Mouse (Mus musculus): Measurements from ENCODE around the gene Tenm2. TPM values are rescaled to one million over a fixed set of nuclear protein-coding genes. Genes with fewer than 3 reads are reported as not detected.

The Tenm2 gene
- polyA plus RNA-seq, 1 experiment from 2014 or later, result 1.5 TPM

DNA sequence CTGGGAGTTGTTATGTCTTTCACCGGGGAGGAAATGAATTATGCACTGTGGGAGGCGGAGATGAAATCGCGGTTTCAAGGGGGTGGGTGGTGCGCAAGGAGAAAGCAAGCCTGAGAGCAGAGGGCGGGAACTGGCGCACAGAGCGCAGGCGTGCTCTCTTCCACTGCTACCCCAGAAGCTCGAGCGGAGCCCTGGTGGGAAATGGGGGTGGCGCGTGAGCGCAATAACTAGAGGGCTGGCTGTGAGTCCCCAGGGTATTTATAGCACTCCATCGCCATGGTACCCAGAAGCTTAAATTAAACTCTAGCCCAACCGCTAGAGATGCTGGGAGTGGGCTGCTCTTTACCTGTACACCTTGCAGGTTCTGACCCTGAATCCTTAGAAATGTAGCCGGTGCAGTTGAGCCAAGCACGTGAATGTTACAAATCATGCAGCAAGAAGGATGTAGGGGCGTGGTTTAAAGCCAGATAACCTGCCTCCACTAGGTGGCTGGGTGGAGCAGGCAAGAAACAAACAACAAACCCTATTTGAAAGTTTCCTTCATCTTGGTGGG, 1249.8 kb downstream of the Tenm2 start:
- peak overlapping the region; percentile 48 for H3K4me2 ChIP-seq (ENCODE audit: low read depth, low read length)
- DNase-seq (ENCODE audit: low spot score), result peak; percentile 53
- no peak overlapping the region for H3K27ac ChIP-seq (replicated peaks; ENCODE audit: low read depth, low read length)
- no peaks in the 10 kb centered on the region for H3K9me3 ChIP-seq (replicated peaks; ENCODE audit: control insufficient read depth, low read length)
- peak overlapping the region; percentile 18; the same call in 1 of the 2 replicates for H3K9ac ChIP-seq (replicated peaks; ENCODE audit: low read length)
- H3K36me3 ChIP-seq (replicated peaks; ENCODE audit: control insufficient read depth, insufficient read depth, low read depth, low read length), result no peaks in the 10 kb centered on the region
- H3K27me3 ChIP-seq (ENCODE audit: control insufficient read depth, insufficient read depth, low read length), result no peaks in the 10 kb centered on the region
- no peaks in the 10 kb centered on the region for H3K4me1 ChIP-seq (ENCODE audit: control insufficient read depth, insufficient read depth, low read length)
- H3K4me3 ChIP-seq (ENCODE audit: low read depth, low read length), result peak overlapping the region; percentile 11; the same call in 1 of the 2 replicates
- ATAC-seq (replicated peaks; ENCODE audit: insufficient number of reproducible peaks, low FRiP score, low TSS enrichment, low read depth), result peak; percentile 76
- WGBS, result 1% methylated on average over 19 of the region's 19 CpGs

GRCm38 (mm10) chr11:35982734-35983133, 1253.0 kb downstream of the Tenm2 start:
- Histone ChIP-seq H3K36me3 (replicated peaks; ENCODE audit: control insufficient read depth, insufficient read depth, low read depth, low read length) (no peaks in the 10 kb centered on the region), H3K27ac (replicated peaks; ENCODE audit: low read depth, low read length) (no peak overlapping the region), H3K4me1 (ENCODE audit: control insufficient read depth, insufficient read depth, low read length) (peaks cover 2% of the 10 kb centered on the region; the same call in 1 of the 2 replicates), H3K4me3 (ENCODE audit: low read depth, low read length) (no peak overlapping the region), H3K27me3 (ENCODE audit: control insufficient read depth, insufficient read depth, low read length) (peaks cover 14% of the 10 kb centered on the region; the same call in 1 of the 2 replicates), H3K4me2 (ENCODE audit: low read depth, low read length) (no peak overlapping the region), H3K9me3 (replicated peaks; ENCODE audit: control insufficient read depth, low read length) (no peaks in the 10 kb centered on the region), H3K9ac (replicated peaks; ENCODE audit: low read length) (no peak overlapping the region)
- ATAC-seq (replicated peaks; ENCODE audit: insufficient number of reproducible peaks, low FRiP score, low TSS enrichment, low read depth), result no peak
- no peak for DNase-seq (ENCODE audit: low spot score)
- WGBS, result 85% methylated on average over 3 of the region's 3 CpGs

GRCm38 (mm10) chr11:35980411-35980917, 1255.3 kb downstream of the Tenm2 start, which contains the start of gene Wwc1:
Wwc1 (minus strand) TSS chr11:35980527.
- DNase-seq (ENCODE audit: low spot score), result peak; percentile 78

GRCm38 (mm10) chr11:35979733-35980410, 1255.9 kb downstream of the Tenm2 start:
- H3K4me1 ChIP-seq (ENCODE audit: control insufficient read depth, insufficient read depth, low read length), result peaks cover 2% of the 10 kb centered on the region; the same call in 1 of the 2 replicates
- ATAC-seq (replicated peaks; ENCODE audit: insufficient number of reproducible peaks, low FRiP score, low TSS enrichment, low read depth) (peak; percentile 74), DNase-seq (ENCODE audit: low spot score) (peak; percentile 10)
- no peaks in the 10 kb centered on the region for H3K36me3 ChIP-seq (replicated peaks; ENCODE audit: control insufficient read depth, insufficient read depth, low read depth, low read length)
- H3K27ac ChIP-seq (replicated peaks; ENCODE audit: low read depth, low read length), result no peak overlapping the region
- H3K9ac ChIP-seq (replicated peaks; ENCODE audit: low read length), result peak overlapping the region; percentile 72
- peaks cover 14% of the 10 kb centered on the region; the same call in 1 of the 2 replicates for H3K27me3 ChIP-seq (ENCODE audit: control insufficient read depth, insufficient read depth, low read length)
- 0% methylated on average over 41 of the region's 66 CpGs for WGBS
- peak overlapping the region; percentile 97 for H3K4me2 ChIP-seq (ENCODE audit: low read depth, low read length)
- H3K9me3 ChIP-seq (replicated peaks; ENCODE audit: control insufficient read depth, low read length), result no peaks in the 10 kb centered on the region
- H3K4me3 ChIP-seq (ENCODE audit: low read depth, low read length), result peak overlapping the region; percentile 65

More at GRCm38 (mm10) chr11:35980411-35980917, 1255.3 kb downstream of the Tenm2 start, which contains the start of gene Wwc1:
- H3K9me3 ChIP-seq (replicated peaks; ENCODE audit: control insufficient read depth, low read length), result no peaks in the 10 kb centered on the region
- WGBS, result under 1% methylated on average over 27 of the region's 47 CpGs
- peaks cover 2% of the 10 kb centered on the region; the same call in 1 of the 2 replicates for H3K4me1 ChIP-seq (ENCODE audit: control insufficient read depth, insufficient read depth, low read length)
- no peak within 1 kb of the TSS for H3K27ac ChIP-seq (replicated peaks; ENCODE audit: low read depth, low read length)
- no peaks in the 10 kb centered on the region for H3K36me3 ChIP-seq (replicated peaks; ENCODE audit: control insufficient read depth, insufficient read depth, low read depth, low read length)
- peak within 1 kb of the TSS; percentile 65 for H3K4me3 ChIP-seq (ENCODE audit: low read depth, low read length)
- H3K4me2 ChIP-seq (ENCODE audit: low read depth, low read length), result peak within 1 kb of the TSS; percentile 97
- ATAC-seq (replicated peaks; ENCODE audit: insufficient number of reproducible peaks, low FRiP score, low TSS enrichment, low read depth), result peak; percentile 67; the same call in 1 of the 2 replicates
- H3K27me3 ChIP-seq (ENCODE audit: control insufficient read depth, insufficient read depth, low read length), result peaks cover 14% of the 10 kb centered on the region; the same call in 1 of the 2 replicates
- peak within 1 kb of the TSS; percentile 72 for H3K9ac ChIP-seq (replicated peaks; ENCODE audit: low read length)

DNA sequence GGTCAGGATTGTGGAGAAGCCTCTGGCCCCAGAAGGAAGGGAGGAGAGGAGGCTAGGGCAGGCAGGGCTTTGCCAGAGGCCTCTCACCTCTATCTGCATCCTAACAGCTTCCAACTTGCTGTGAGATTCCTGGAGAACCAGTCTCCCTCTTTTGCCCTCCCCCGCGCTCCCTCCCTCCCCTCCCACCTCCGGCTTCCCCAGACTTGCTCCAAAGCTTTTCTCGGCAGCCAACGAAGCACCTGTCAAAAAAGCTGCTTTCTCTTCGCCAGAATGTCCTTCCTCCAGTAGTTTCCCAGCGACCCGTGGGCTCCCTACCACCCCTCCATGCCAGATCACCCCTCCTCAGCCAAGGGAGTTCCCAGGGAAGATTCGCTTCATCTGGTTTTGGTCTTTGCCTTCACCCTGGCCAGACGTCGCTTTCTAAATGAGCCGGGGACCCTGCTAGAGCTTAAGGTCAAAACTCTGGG, 1256.5 kb downstream of the Tenm2 start:
- H3K9me3 ChIP-seq (replicated peaks; ENCODE audit: control insufficient read depth, low read length), result no peaks in the 10 kb centered on the region
- no peak overlapping the region for H3K27ac ChIP-seq (replicated peaks; ENCODE audit: low read depth, low read length)
- DNase-seq (ENCODE audit: low spot score), result peak; percentile 27
- ATAC-seq (replicated peaks; ENCODE audit: insufficient number of reproducible peaks, low FRiP score, low TSS enrichment, low read depth), result no peak
- H3K27me3 ChIP-seq (ENCODE audit: control insufficient read depth, insufficient read depth, low read length), result peaks cover 14% of the 10 kb centered on the region; the same call in 1 of the 2 replicates
- H3K4me3 ChIP-seq (ENCODE audit: low read depth, low read length), result peak overlapping the region; percentile 65
- H3K4me2 ChIP-seq (ENCODE audit: low read depth, low read length), result peak overlapping the region; percentile 97
- peak overlapping the region; percentile 72; the same call in 1 of the 2 replicates for H3K9ac ChIP-seq (replicated peaks; ENCODE audit: low read length)
- peaks cover 2% of the 10 kb centered on the region; the same call in 1 of the 2 replicates for H3K4me1 ChIP-seq (ENCODE audit: control insufficient read depth, insufficient read depth, low read length)
- WGBS, result 1% methylated on average over 10 of the region's 12 CpGs
- no peaks in the 10 kb centered on the region for H3K36me3 ChIP-seq (replicated peaks; ENCODE audit: control insufficient read depth, insufficient read depth, low read depth, low read length)

DNA sequence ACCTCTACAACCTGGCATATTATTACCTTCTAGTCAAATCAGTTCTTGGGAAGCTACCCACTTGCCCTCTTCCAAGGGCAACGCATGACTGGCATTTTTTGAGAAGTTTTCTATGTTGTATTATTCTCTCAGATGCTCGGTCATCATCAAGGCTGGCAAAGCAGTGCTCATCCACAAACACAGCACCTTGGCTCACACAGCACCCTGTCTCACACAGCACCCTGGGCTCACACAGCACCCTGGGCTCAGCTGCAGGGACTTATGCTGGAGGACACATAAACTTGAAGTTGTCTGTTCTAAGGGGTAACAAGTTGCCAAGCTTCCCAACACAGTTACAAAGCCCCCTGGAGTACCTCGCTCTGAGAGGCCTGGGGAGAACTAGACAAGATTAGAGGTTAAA, 1258.0 kb downstream of the Tenm2 start:
- Histone ChIP-seq H3K4me3 (ENCODE audit: low read depth, low read length) (no peak overlapping the region), H3K27me3 (ENCODE audit: control insufficient read depth, insufficient read depth, low read length) (peaks cover 14% of the 10 kb centered on the region; the same call in 1 of the 2 replicates), H3K4me2 (ENCODE audit: low read depth, low read length) (no peak overlapping the region), H3K4me1 (ENCODE audit: control insufficient read depth, insufficient read depth, low read length) (peaks cover 2% of the 10 kb centered on the region; the same call in 1 of the 2 replicates), H3K9me3 (replicated peaks; ENCODE audit: control insufficient read depth, low read length) (no peaks in the 10 kb centered on the region), H3K9ac (replicated peaks; ENCODE audit: low read length) (no peak overlapping the region), H3K27ac (replicated peaks; ENCODE audit: low read depth, low read length) (no peak overlapping the region), H3K36me3 (replicated peaks; ENCODE audit: control insufficient read depth, insufficient read depth, low read depth, low read length) (no peaks in the 10 kb centered on the region)
- ATAC-seq (replicated peaks; ENCODE audit: insufficient number of reproducible peaks, low FRiP score, low TSS enrichment, low read depth), result no peak
- no peak for DNase-seq (ENCODE audit: low spot score)
- WGBS, result 78% methylated on average over 3 of the region's 3 CpGs

DNA sequence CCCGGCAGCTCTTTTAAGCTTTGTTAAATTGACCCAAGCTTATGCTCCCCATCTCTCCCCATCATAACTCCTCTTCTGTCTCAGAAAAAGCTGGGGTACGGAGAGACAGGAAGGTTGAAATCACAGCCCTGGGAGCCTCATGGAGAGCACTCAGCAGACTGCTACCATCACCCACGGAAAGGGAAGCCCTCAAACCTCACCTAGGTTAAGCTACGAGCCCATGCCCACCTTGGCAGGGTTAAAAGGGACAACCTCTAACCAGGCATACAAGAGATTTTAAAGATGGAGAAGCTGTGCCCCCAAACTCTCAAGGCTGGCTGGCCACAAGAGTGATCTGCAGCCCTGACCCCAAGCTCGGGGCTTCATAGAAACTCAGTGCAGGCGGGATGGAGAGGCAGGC, 1258.7 kb downstream of the Tenm2 start:
- WGBS, result 49% methylated on average over 6 of the region's 6 CpGs

More for the DNA sequence above, 1258.7 kb downstream of the Tenm2 start:
- H3K4me3 ChIP-seq (ENCODE audit: low read depth, low read length), result no peak overlapping the region
- no peak overlapping the region for H3K27ac ChIP-seq (replicated peaks; ENCODE audit: low read depth, low read length)
- H3K4me1 ChIP-seq (ENCODE audit: control insufficient read depth, insufficient read depth, low read length), result peaks cover 2% of the 10 kb centered on the region; the same call in 1 of the 2 replicates
- H3K27me3 ChIP-seq (ENCODE audit: control insufficient read depth, insufficient read depth, low read length), result peaks cover 14% of the 10 kb centered on the region; the same call in 1 of the 2 replicates
- H3K36me3 ChIP-seq (replicated peaks; ENCODE audit: control insufficient read depth, insufficient read depth, low read depth, low read length), result no peaks in the 10 kb centered on the region
- no peak for ATAC-seq (replicated peaks; ENCODE audit: insufficient number of reproducible peaks, low FRiP score, low TSS enrichment, low read depth)
- H3K4me2 ChIP-seq (ENCODE audit: low read depth, low read length), result no peak overlapping the region
- H3K9me3 ChIP-seq (replicated peaks; ENCODE audit: control insufficient read depth, low read length), result no peaks in the 10 kb centered on the region
- no peak for DNase-seq (ENCODE audit: low spot score)
- no peak overlapping the region for H3K9ac ChIP-seq (replicated peaks; ENCODE audit: low read length)
